Mouse (Mus musculus) lung, embryonic 16.5 days (tissue): Measurements from ENCODE around the gene Btbd19. TPM values are rescaled to one million over a fixed set of nuclear protein-coding genes. Genes with fewer than 3 reads are reported as not detected.

Experiments
- ATAC-seq: fragments of 200-750 bp; cut with Nextera tagmentation; 2 replicates; pipeline ENCODE4 v1.8.0; 2017; ENCODE audit warnings: low read depth, mild to moderate bottlenecking, moderate library complexity
- H3K27ac ChIP-seq: fragments of 300-500 bp; sonication (generic); 2 replicates; pipeline ENCODE4 v1.5.1; 2014; ENCODE audit warnings: mild to moderate bottlenecking, control low read depth, low read length
- H3K27me3 ChIP-seq: fragments of 300-500 bp; sonication (generic); 2 replicates; pipeline ENCODE4 v1.6.1; 2014; ENCODE audit warnings: low read depth, low read length, mixed read lengths; ENCODE audit not compliant: control insufficient read depth, insufficient read depth
- H3K36me3 ChIP-seq: fragments of 300-500 bp; sonication (generic); 2 replicates; pipeline ENCODE4 v1.6.1; 2014; ENCODE audit warnings: low read length; ENCODE audit not compliant: control insufficient read depth, insufficient read depth
- H3K4me1 ChIP-seq: fragments of 300-500 bp; sonication (generic); replicated peaks from 2 replicates; pipeline ENCODE4 v1.6.1; 2014; ENCODE audit warnings: low read length, mixed read lengths; ENCODE audit not compliant: control insufficient read depth, insufficient read depth
- H3K4me2 ChIP-seq: fragments of 300-500 bp; sonication (generic); 2 replicates; pipeline ENCODE4 v1.6.1; 2014; ENCODE audit warnings: low read depth, low read length, control low read depth
- H3K4me3 ChIP-seq: fragments of 300-500 bp; sonication (generic); 2 replicates; pipeline ENCODE4 v1.5.1; 2014; ENCODE audit warnings: mild to moderate bottlenecking, low read length, control low read depth
- H3K9ac ChIP-seq: fragments of 300-500 bp; sonication (generic); 2 replicates; pipeline ENCODE4 v1.6.1; 2014; ENCODE audit warnings: low read length, control low read depth
- H3K9me3 ChIP-seq: fragments of 300-500 bp; sonication (generic); 2 replicates; pipeline ENCODE4 v1.6.1; 2016; ENCODE audit warnings: low read length; ENCODE audit not compliant: control insufficient read depth
- whole genome bisulfite sequencing: fragments of 180-500 bp; shearing (Covaris S2); extraction: QIAGEN DNeasy Blood & Tissue Kit; methylation state at CpG from one replicate; pipeline ENCODE4 v1.1.7; 2014; 5-methylcytosine and 5-hydroxymethylcytosine counted together
- polyA plus RNA-seq: library from polyadenylated mRNA; unstranded; fragments of >200 nt; fragmentation: Nextera tagmentation; extraction: Ambion mirVana; gene quantifications from 2 replicates; pipeline ENCODE4 v1.2.1, GENCODE M21; 2015

Gene Btbd19
- polyA plus RNA-seq, 1 experiment from 2014 or later: 4.9 TPM

DNA sequence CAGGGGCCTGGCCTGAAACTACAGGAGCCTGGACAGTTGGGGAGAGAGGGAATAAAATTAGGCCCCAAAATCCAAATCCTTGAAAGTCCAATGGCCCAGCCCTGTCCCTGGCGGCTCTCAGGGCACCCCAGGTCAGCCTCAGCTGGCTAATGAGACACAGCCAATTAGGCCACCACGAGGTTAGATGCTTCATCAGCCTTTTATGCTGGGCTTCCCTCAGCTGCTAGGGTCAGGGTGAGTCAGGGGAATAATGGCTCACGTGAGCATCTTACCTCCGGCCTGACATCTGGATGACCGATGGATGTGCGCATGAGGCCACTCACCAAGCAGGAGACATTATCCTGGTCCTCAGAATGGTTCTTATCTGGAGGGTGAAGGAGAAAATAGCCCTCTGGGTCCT is 5.3 kb upstream of the Btbd19 start:
- Histone ChIP-seq H3K4me3 (no peak overlapping the region), H3K4me1 (peaks cover 18% of the 10 kb centered on the region), H3K27ac (no peak overlapping the region), H3K27me3 (peaks cover 7% of the 10 kb centered on the region), H3K36me3 (no peaks in the 10 kb centered on the region), H3K9me3 (no peaks in the 10 kb centered on the region), H3K4me2 (no peak overlapping the region), H3K9ac (no peak overlapping the region)
- no peak for ATAC-seq
- WGBS: 76% methylated on average over 6 of the region's 6 CpGs

DNA sequence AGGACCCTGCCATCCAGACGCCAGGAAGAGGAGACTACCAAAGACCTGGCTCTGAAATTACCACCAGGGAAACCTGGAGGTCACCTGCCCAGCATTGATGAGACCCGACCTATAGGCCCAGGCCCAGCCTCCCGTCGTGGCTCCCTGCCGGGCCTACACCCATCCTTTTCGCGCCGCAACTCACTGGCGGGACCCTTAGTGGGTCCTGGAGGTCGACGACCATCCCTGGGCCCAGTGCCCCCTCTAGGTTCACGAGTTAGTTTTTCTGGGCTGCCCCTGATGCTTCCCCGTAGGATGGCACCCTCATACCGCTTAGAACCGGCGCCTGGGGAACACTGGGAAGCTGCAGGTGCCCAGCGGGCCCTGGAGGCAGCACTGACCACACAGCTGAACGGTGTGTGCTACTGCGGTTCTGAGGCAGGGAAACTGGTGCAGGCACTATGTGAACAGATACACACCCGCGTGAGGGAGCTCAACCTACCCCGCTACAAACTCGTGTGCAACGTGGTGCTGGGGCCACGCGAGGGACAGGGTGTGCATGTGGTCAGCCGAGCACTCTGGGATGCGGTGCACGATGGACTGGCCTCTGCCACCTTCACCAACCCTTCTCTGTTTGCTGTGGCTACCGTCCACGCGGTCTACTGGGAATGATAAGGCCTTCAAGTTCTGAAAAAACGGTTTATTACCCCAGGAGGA is 2.6 kb upstream of the Btbd19 start:
- Histone ChIP-seq H3K27me3 (peaks cover 7% of the 10 kb centered on the region), H3K36me3 (no peaks in the 10 kb centered on the region), H3K9ac (no peak overlapping the region), H3K4me1 (peaks cover 32% of the 10 kb centered on the region), H3K9me3 (no peaks in the 10 kb centered on the region), H3K4me2 (no peak overlapping the region), H3K4me3 (no peak overlapping the region), H3K27ac (no peak overlapping the region)
- WGBS: 82% methylated on average over 33 of the region's 33 CpGs
- ATAC-seq: no peak

DNA sequence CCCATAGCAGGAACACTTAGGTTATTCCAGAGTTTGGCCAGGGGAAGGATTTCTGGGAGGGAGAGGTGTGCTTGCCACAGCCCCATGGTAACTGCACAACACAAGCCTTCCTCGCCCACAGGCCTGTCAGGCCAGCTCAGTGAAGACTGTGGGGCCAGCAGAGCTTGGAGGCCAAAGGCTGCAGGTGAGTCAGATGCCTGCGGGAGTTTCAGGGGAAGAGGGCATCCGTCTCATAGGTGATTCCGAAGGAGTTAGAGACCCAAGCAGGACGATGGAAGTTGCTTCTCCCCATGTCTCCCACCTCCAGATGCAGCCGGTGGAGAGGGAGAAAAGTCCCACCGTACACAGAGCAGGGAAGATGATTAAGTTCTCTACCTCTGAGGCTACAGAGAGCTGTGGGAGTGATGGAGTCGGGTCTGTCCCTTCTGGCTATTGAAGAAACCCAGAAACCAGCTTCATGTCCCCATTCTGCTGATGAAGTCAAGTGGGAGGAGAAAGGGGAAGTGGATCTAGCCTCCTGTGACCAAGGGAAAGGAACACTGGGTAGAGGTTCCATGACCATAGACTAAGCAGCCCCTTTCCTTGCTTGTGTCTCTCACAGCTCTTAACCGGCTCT is 1.3 kb upstream of the Btbd19 start, which contains the start of gene Tctex1d4:
TSS of gene Tctex1d4 (plus strand) at position 120 of the 616 bp plus-strand sequence.
- H3K9ac ChIP-seq: peak within 1 kb of the TSS; percentile 42
- no peak for ATAC-seq

DNA sequence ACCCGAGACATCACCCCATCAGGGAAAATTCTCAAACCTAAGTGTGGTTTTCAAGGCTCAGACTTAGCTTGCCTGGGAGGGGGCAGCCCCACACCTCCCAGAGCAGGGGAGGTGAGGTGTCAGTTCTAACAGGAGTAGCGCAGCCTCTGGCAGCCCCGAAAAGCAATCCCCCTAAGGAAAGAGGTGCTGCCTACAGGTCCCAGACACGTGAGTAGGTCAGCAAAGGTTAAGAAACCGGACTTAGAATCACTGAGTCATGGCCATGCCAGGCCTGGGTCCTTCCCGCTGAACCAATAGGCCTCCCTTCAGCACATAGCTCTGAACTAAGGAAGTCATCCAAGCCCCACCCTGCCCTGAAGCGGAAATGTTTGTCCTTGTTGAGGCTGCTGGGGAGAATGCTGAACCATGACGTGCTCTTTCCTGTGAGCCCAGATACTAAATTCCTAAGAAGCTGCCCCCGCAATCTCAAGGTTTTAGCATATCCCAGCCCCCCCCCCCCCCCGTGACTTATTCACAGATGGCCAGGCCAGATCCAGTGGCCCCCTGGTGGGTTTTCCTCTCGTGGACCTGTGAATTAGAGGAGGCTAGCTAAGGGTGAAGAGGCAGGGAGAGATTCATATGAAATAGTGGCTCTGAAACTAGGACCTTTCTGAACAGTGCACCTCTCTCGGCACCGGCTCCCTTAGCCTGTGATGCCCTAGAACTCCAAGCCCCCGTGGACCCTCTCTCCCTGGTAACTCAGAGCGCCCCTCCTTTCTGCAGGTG is 567 bp upstream of the Btbd19 start:
- Histone ChIP-seq H3K9ac (peak overlapping the region; percentile 42), H3K4me2 (no peak overlapping the region), H3K27me3 (no peaks in the 10 kb centered on the region), H3K9me3 (no peaks in the 10 kb centered on the region), H3K4me1 (peaks cover 28% of the 10 kb centered on the region), H3K27ac (peak overlapping the region; percentile 80), H3K4me3 (no peak overlapping the region), H3K36me3 (no peaks in the 10 kb centered on the region)
- WGBS: 31% methylated on average over 15 of the region's 15 CpGs
- ATAC-seq: peak; percentile 72

More for the DNA sequence above, 1.3 kb upstream of the Btbd19 start, which contains the start of gene Tctex1d4:
- Histone ChIP-seq H3K36me3 (no peaks in the 10 kb centered on the region), H3K27me3 (no peaks in the 10 kb centered on the region), H3K27ac (peak within 1 kb of the TSS; percentile 80), H3K4me3 (no peak within 1 kb of the TSS), H3K9me3 (no peaks in the 10 kb centered on the region), H3K4me2 (no peak within 1 kb of the TSS), H3K4me1 (peaks cover 25% of the 10 kb centered on the region)
- WGBS: 74% methylated on average over 9 of the region's 9 CpGs

GRCm38 (mm10) chr4:117124518-117125347 is 792 bp downstream of the Btbd19 start:
- no peak overlapping the region for H3K4me3 ChIP-seq
- 0 out of 2 replicates have a peak overlapping the region, but pooled peaks have one; percentile 11 for H3K4me2 ChIP-seq
- ATAC-seq: no peak
- 36% methylated on average over 14 of the region's 14 CpGs for WGBS
- peak overlapping the region; percentile 42 for H3K9ac ChIP-seq
- H3K27ac ChIP-seq: peak overlapping the region; percentile 80
- H3K27me3 ChIP-seq: no peaks in the 10 kb centered on the region
- H3K9me3 ChIP-seq: no peaks in the 10 kb centered on the region
- H3K4me1 ChIP-seq: peaks cover 32% of the 10 kb centered on the region
- H3K36me3 ChIP-seq: no peaks in the 10 kb centered on the region

GRCm38 (mm10) chr4:117124218-117124517 is 1.4 kb downstream of the Btbd19 start:
- H3K27me3 ChIP-seq: no peaks in the 10 kb centered on the region
- ATAC-seq: no peak
- WGBS: 66% methylated on average over 3 of the region's 3 CpGs
- H3K4me3 ChIP-seq: no peak overlapping the region
- no peaks in the 10 kb centered on the region for H3K9me3 ChIP-seq
- no peak overlapping the region for H3K4me2 ChIP-seq
- no peak overlapping the region for H3K9ac ChIP-seq
- H3K27ac ChIP-seq: peak overlapping the region; percentile 80; the same call in 1 of the 2 replicates
- no peaks in the 10 kb centered on the region for H3K36me3 ChIP-seq
- peaks cover 34% of the 10 kb centered on the region for H3K4me1 ChIP-seq

- Histone ChIP-seq H3K9ac (no peak overlapping the region), H3K36me3 (no peaks in the 10 kb centered on the region), H3K9me3 (no peaks in the 10 kb centered on the region), H3K27me3 (no peaks in the 10 kb centered on the region), H3K4me2 (no peak overlapping the region), H3K4me3 (no peak overlapping the region), H3K4me1 (peaks cover 34% of the 10 kb centered on the region), H3K27ac (no peak overlapping the region)
- WGBS: 61% methylated on average over 7 of the region's 9 CpGs
- ATAC-seq: no peak
Measured at GRCm38 (mm10) chr4:117123546-117124217, 1.8 kb downstream of the Btbd19 start.

- no peaks in the 10 kb centered on the region for H3K36me3 ChIP-seq
- H3K4me2 ChIP-seq: no peak overlapping the region
- no peak for ATAC-seq
- H3K9me3 ChIP-seq: no peaks in the 10 kb centered on the region
- H3K27me3 ChIP-seq: no peaks in the 10 kb centered on the region
- H3K27ac ChIP-seq: no peak overlapping the region
- peaks cover 34% of the 10 kb centered on the region for H3K4me1 ChIP-seq
- no peak overlapping the region for H3K9ac ChIP-seq
- H3K4me3 ChIP-seq: no peak overlapping the region
- WGBS: 74% methylated on average over 4 of the region's 4 CpGs
Measured at GRCm38 (mm10) chr4:117122209-117122608, 3.3 kb downstream of the Btbd19 start.
